Mouse (Mus musculus): Measurements from ENCODE around the gene Nrxn3. TPM values are rescaled to one million over a fixed set of nuclear protein-coding genes. Genes with fewer than 3 reads are reported as not detected.

The Nrxn3 gene
- total RNA-seq, 2 experiments from 2014 or later: 0.05 TPM; not detected in 1

DNA sequence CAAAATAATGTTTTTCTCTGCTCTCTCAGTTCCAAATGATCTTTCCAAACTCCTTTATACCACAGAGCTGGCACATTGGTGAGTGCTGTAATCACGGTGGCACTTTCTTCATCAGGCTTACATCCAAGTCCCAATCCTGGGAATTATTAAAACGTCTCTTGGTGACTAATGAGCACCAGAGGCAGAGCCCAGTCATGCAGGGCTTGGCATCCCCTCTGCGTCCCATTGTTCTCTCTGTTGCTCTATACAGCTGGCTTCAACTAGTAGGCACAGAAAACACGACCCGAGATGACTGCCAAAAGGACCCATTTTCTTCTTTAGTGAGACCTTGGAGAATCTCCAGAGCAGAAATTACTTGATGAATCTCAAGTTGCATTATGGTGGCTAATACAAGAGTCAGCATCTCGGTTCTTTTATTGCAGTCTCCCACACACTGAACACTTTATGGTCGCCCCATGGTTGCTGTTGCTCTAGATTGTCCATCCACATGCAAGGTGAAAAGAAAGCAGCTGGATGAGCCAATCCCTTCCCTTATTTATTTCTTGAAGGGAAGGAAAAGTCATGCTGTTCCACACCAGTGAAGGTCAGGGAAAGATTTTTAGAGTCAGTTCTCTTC, 1552.1 kb downstream of the Nrxn3 start:
- intact Hi-C loops (cut with DNase I): no loop called here
- Histone ChIP-seq H3K27ac (no peak overlapping the region), H3K4me3 (no peak overlapping the region)
- TF ChIP-seq CTCF (IDR thresholded peaks at IDR 0.05): no peak
- DNase-seq: no peak

DNA sequence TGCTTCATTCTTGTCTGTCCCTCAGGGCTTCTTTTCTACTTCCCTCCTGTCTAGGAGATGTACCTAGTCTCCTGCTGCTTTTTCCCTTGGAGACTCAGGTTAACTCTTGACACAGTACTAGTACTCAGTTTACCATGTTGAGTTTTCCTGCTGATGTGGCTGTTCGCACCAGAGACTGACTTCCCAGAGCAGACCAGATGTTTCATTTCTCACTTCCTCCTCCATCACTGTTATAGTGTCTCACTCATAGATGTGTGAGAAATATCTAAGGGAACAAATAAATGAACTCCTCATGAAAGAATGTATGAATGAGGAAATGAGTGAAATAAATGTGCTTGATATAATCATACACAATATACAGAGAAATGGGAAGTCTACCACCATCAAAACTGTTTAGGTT, 1558.6 kb downstream of the Nrxn3 start:
- TF ChIP-seq CTCF (IDR thresholded peaks at IDR 0.05): no peak
- no peak overlapping the region for H3K27ac ChIP-seq
- DNase-seq: no peak
- no peak overlapping the region for H3K4me3 ChIP-seq
- intact Hi-C loops (cut with DNase I): no loop called here

DNA sequence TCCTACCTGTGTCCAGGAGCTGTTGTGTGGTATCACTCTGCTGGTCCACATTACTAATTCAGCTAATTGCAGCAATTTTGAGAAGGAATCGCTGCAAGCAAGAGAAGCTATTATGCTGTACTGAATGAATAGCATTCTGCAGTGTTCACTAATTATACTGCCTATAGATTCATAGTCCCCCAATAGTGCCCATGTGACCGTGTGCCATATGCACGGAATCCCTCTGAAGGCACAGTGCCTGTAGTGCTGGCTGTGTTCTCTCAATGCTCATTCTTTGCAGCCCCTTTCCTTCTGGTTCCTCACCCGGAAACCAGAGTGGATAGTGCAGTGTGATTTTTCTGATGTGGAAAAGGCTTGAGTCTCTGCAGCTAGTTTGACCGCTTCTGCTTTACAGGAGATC, 1560.3 kb downstream of the Nrxn3 start:
- H3K27ac ChIP-seq: no peak overlapping the region
- intact Hi-C loops (cut with DNase I): no loop called here
- no peak for TF ChIP-seq CTCF (IDR thresholded peaks at IDR 0.05)
- no peak for DNase-seq
- no peak overlapping the region for H3K4me3 ChIP-seq

DNA sequence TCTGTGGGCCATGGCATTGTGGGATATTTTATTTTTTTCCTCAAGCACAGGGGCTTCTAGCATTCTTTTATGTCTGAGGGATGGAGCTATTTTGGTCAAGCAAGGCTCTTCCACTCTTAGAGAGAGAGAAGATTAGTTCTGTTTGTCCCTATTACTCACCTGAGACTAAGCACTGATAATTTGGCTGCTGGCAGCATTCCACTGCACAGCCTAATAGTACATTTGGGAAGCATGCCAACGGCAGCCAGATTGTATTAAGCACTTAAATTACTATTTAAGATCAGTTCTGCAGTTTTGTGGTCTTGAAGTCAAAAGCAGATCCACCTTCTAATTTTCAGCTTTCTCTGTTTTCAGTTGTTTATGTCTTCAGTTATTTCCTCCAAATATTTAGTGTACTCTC, 1580.0 kb downstream of the Nrxn3 start:
- H3K27ac ChIP-seq: no peak overlapping the region
- TF ChIP-seq CTCF (IDR thresholded peaks at IDR 0.05): no peak
- DNase-seq: no peak
- no peak overlapping the region for H3K4me3 ChIP-seq
- intact Hi-C loops (cut with DNase I): no loop called here

DNA sequence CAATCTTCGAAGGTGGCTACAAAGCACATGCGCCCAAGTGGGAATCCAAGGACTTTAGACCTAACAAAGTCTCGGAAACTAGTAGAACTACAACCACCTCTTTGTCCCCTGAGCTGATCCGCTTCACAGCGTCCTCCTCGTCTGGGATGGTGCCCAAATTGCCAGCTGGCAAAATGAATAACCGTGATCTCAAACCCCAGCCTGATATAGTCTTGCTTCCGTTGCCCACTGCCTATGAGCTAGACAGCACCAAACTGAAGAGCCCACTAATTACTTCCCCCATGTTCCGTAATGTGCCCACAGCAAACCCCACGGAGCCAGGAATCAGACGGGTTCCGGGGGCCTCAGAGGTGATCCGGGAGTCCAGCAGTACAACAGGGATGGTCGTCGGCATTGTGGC, 1609.1 kb downstream of the Nrxn3 start:
- TF ChIP-seq CTCF (IDR thresholded peaks at IDR 0.05): no peak
- DNase-seq: no peak
- Histone ChIP-seq H3K27ac (no peak overlapping the region), H3K4me3 (no peak overlapping the region)
- intact Hi-C loops (cut with DNase I): no loop called here

DNA sequence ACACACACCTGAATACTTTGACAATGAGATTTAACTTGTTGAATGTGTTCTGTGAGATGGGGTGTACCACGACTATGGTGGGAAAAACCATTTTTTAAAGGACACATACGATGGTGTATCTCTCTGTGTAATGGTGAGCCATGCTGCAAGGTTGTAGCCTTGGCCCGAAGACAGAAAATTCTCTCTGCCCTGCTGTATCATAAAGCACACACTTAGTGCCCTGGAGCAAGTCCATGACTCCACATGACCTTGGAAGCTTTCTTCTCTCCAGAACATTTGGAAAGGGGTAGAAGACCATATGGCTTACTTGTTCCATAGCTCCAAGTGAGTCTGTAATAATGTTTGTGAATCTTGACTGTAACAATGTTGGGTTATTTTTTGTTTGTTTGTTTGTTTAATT, 1609.8 kb downstream of the Nrxn3 start:
- no peak for TF ChIP-seq CTCF (IDR thresholded peaks at IDR 0.05)
- intact Hi-C loops (cut with DNase I): no loop called here
- Histone ChIP-seq H3K4me3 (no peak overlapping the region), H3K27ac (no peak overlapping the region)
- DNase-seq: no peak

DNA sequence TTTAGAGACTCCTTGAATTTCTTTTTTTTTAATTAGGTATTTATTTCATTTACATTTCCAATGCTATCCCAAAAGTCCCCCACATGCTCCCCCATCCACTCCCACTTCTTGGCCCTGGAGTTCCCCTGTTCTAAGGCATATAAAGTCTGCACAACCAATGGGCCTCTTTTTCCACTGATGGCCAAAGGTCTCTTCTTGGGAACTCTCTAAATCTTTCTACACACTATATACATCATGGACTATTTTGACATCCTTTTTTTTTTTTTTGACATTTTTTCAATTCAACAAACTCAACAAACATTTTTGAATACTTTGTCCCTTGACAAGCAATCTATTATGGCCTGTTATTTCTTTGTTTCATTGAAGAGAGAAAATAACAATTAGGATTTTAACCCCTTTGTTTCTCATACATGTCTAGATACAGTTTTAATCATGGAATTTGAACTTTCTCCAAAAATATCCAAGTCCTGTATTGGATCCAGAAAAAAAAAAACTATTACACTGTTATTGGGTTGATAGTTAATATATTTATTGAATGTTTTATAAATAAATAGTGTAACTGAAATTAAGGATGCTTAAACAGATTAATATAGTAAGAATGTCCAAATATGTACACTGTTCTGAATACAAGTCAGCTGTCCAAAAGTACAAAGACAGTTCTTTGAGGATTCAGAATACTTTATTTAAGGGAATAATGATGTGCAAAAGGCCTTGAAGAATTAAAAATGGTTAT, 1615.0 kb downstream of the Nrxn3 start:
- no peak for DNase-seq
- H3K27ac ChIP-seq: no peak overlapping the region
- no peak overlapping the region for H3K4me3 ChIP-seq
- intact Hi-C loops (cut with DNase I): no loop called here
- TF ChIP-seq CTCF (IDR thresholded peaks at IDR 0.05): no peak

DNA sequence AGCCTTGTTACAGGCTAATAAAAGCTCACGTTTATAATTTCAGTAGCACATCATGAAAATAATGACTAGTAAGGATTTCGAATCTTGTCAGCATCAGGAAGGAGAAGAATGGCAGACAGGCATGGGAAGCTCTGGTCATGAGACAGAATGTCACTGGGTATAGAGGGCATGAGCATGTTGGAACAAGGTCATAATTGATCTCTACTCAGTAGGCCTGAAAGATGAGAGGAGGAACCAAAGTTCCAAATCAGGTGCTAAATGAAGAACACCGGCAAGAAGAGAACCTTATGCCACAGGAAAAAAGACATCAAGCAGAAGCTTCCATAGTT, 1615.5 kb downstream of the Nrxn3 start:
- Histone ChIP-seq H3K27ac (no peak overlapping the region), H3K4me3 (no peak overlapping the region)
- intact Hi-C loops (cut with DNase I): no loop called here
- DNase-seq: no peak
- TF ChIP-seq CTCF (IDR thresholded peaks at IDR 0.05): no peak

Small RNA genes lying within 50 kb of the gene (microRNA-seq; reads per million reads assigned to microRNA genes)
- gene Gm23989 (not detected), gene Gm27313 (not detected)
